Mouse (Mus musculus): ENCODE measurements around the gene Cryz. TPM values are rescaled to one million over a fixed set of nuclear protein-coding genes. Genes with fewer than 3 reads are reported as not detected.
A peak's percentile ranks its signal among the peaks of the same experiment; 100 is the strongest.

The Cryz gene
- 18.6 and 21.2 TPM in 2 replicates for polyA plus RNA-seq (2014; fragmentation: Nextera tagmentation; extraction: Ambion mirVana)

GRCm38 (mm10) chr3:154596488-154596933 lies at the start of gene Cryz:
Cryz (plus strand) TSS chr3:154596711.
- Histone ChIP-seq H3K4me3 (ENCODE audit: low read depth, low read length) (peak within 1 kb of the TSS; percentile 92), H3K27ac (ENCODE audit: low read depth, low read length) (peak within 1 kb of the TSS; percentile 80), H3K27me3 (ENCODE audit: control insufficient read depth, insufficient read depth, low read length) (no peaks in the 10 kb centered on the region), H3K9ac (ENCODE audit: low read length) (peak within 1 kb of the TSS; percentile 94), H3K4me1 (ENCODE audit: control insufficient read depth, insufficient read depth, low read length) (peaks cover 2% of the 10 kb centered on the region; the same call in 1 of the 2 replicates), H3K36me3 (ENCODE audit: control insufficient read depth, insufficient read depth, low read length) (peaks cover 4% of the 10 kb centered on the region; the same call in 1 of the 2 replicates), H3K4me2 (peak within 1 kb of the TSS; percentile 67), H3K9me3 (ENCODE audit: control insufficient read depth, low read length) (no peaks in the 10 kb centered on the region)
- 0% methylated on average over 25 of the region's 25 CpGs for WGBS
- ATAC-seq (ENCODE audit: low FRiP score) (peak; percentile 91), DNase-seq (ENCODE audit: low spot score, missing footprints) (peak; percentile 100)

GRCm38 (mm10) chr3:154547549-154548426 lies 48.7 kb upstream of the Cryz start:
- Histone ChIP-seq H3K4me1 (ENCODE audit: control insufficient read depth, insufficient read depth, low read length) (peaks cover 18% of the 10 kb centered on the region), H3K27me3 (ENCODE audit: control insufficient read depth, insufficient read depth, low read length) (peaks cover 3% of the 10 kb centered on the region; the same call in 1 of the 2 replicates)

GRCm38 (mm10) chr3:154548868-154549301 lies 47.6 kb upstream of the Cryz start:
- H3K36me3 ChIP-seq (ENCODE audit: control insufficient read depth, insufficient read depth, low read length): no peaks in the 10 kb centered on the region
- H3K4me1 ChIP-seq (ENCODE audit: control insufficient read depth, insufficient read depth, low read length): peaks cover 18% of the 10 kb centered on the region
- ATAC-seq (ENCODE audit: low FRiP score) (no peak), DNase-seq (ENCODE audit: low spot score, missing footprints) (peak; percentile 81)
- H3K9me3 ChIP-seq (ENCODE audit: control insufficient read depth, low read length): no peaks in the 10 kb centered on the region
- H3K4me3 ChIP-seq (ENCODE audit: low read depth, low read length): no peak overlapping the region
- H3K27ac ChIP-seq (ENCODE audit: low read depth, low read length): no peak overlapping the region
- no peak overlapping the region for H3K4me2 ChIP-seq
- peaks cover 3% of the 10 kb centered on the region; the same call in 1 of the 2 replicates for H3K27me3 ChIP-seq (ENCODE audit: control insufficient read depth, insufficient read depth, low read length)
- WGBS: 28% methylated on average over 8 of the region's 8 CpGs
- no peak overlapping the region for H3K9ac ChIP-seq (ENCODE audit: low read length)

More at GRCm38 (mm10) chr3:154547549-154548426, 48.7 kb upstream of the Cryz start:
- Histone ChIP-seq H3K9ac (ENCODE audit: low read length) (no peak overlapping the region), H3K36me3 (ENCODE audit: control insufficient read depth, insufficient read depth, low read length) (no peaks in the 10 kb centered on the region), H3K9me3 (ENCODE audit: control insufficient read depth, low read length) (no peaks in the 10 kb centered on the region), H3K4me3 (ENCODE audit: low read depth, low read length) (no peak overlapping the region; the same call in 1 of the 2 replicates), H3K4me2 (peak overlapping the region; percentile 16; the same call in 1 of the 2 replicates), H3K27ac (ENCODE audit: low read depth, low read length) (no peak overlapping the region)
- 5% methylated on average over 20 of the region's 20 CpGs for WGBS
- peak; percentile 41 for ATAC-seq (ENCODE audit: low FRiP score)
- DNase-seq (ENCODE audit: low spot score, missing footprints): peak; percentile 88

DNA sequence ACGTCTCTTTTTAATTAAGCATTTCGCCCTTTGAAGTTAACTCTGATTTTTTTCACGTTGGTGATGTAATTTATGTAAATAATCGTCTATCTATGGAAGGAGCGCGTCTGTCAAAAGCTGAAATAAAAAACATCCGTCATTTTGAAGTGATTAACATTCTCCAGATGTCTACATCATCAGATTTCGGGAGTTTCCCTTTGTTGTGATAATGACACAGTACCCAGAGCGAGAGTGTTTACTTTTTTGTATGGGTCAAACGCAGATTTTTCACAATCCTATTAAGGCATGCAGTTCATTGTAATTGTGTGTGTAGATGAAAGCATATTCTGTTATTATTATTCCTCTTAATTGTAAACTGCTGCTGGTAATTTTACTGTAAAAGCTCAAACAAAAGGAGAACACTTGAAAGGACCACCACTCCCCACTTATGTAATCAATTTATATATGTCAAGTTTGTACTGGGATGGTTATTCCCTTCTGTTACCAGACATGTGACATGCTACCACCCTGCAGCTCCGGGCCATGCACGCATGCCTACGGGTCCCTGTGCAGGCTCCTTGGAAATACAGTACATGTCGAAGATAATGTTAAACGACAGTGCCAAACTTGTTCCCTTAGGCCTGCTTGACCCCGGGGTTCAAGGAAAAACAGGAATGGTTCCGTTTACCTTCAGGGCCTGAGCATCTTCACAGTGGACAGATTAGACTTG lies 46.0 kb upstream of the Cryz start:
- DNase-seq (ENCODE audit: low spot score, missing footprints): peak; percentile 89
- peak; percentile 77 for ATAC-seq (ENCODE audit: low FRiP score)
- Histone ChIP-seq H3K9me3 (ENCODE audit: control insufficient read depth, low read length) (no peaks in the 10 kb centered on the region), H3K4me1 (ENCODE audit: control insufficient read depth, insufficient read depth, low read length) (peaks cover 18% of the 10 kb centered on the region), H3K36me3 (ENCODE audit: control insufficient read depth, insufficient read depth, low read length) (no peaks in the 10 kb centered on the region), H3K9ac (ENCODE audit: low read length) (no peak overlapping the region), H3K27me3 (ENCODE audit: control insufficient read depth, insufficient read depth, low read length) (peaks cover 3% of the 10 kb centered on the region; the same call in 1 of the 2 replicates), H3K4me3 (ENCODE audit: low read depth, low read length) (no peak overlapping the region), H3K27ac (ENCODE audit: low read depth, low read length) (no peak overlapping the region), H3K4me2 (no peak overlapping the region)
- 35% methylated on average over 17 of the region's 17 CpGs for WGBS

GRCm38 (mm10) chr3:154551035-154551411 lies 45.5 kb upstream of the Cryz start:
- H3K9me3 ChIP-seq (ENCODE audit: control insufficient read depth, low read length): no peaks in the 10 kb centered on the region
- H3K27me3 ChIP-seq (ENCODE audit: control insufficient read depth, insufficient read depth, low read length): peaks cover 3% of the 10 kb centered on the region; the same call in 1 of the 2 replicates
- DNase-seq (ENCODE audit: low spot score, missing footprints) (peak; percentile 81), ATAC-seq (ENCODE audit: low FRiP score) (peak; percentile 73)
- H3K4me3 ChIP-seq (ENCODE audit: low read depth, low read length): no peak overlapping the region
- no peak overlapping the region for H3K9ac ChIP-seq (ENCODE audit: low read length)
- no peak overlapping the region for H3K27ac ChIP-seq (ENCODE audit: low read depth, low read length)
- H3K36me3 ChIP-seq (ENCODE audit: control insufficient read depth, insufficient read depth, low read length): no peaks in the 10 kb centered on the region
- peaks cover 18% of the 10 kb centered on the region for H3K4me1 ChIP-seq (ENCODE audit: control insufficient read depth, insufficient read depth, low read length)
- H3K4me2 ChIP-seq: no peak overlapping the region
- 37% methylated on average over 5 of the region's 5 CpGs for WGBS

GRCm38 (mm10) chr3:154562192-154562591 lies 34.3 kb upstream of the Cryz start:
- no peak overlapping the region for H3K4me3 ChIP-seq (ENCODE audit: low read depth, low read length)
- H3K4me2 ChIP-seq: no peak overlapping the region
- 94% methylated on average over 3 of the region's 3 CpGs for WGBS
- H3K27me3 ChIP-seq (ENCODE audit: control insufficient read depth, insufficient read depth, low read length): no peaks in the 10 kb centered on the region
- H3K9me3 ChIP-seq (ENCODE audit: control insufficient read depth, low read length): no peaks in the 10 kb centered on the region
- H3K4me1 ChIP-seq (ENCODE audit: control insufficient read depth, insufficient read depth, low read length): no peaks in the 10 kb centered on the region
- no peak overlapping the region for H3K9ac ChIP-seq (ENCODE audit: low read length)
- DNase-seq (ENCODE audit: low spot score, missing footprints) (peak; percentile 41), ATAC-seq (ENCODE audit: low FRiP score) (no peak)
- H3K27ac ChIP-seq (ENCODE audit: low read depth, low read length): no peak overlapping the region
- no peaks in the 10 kb centered on the region for H3K36me3 ChIP-seq (ENCODE audit: control insufficient read depth, insufficient read depth, low read length)

DNA sequence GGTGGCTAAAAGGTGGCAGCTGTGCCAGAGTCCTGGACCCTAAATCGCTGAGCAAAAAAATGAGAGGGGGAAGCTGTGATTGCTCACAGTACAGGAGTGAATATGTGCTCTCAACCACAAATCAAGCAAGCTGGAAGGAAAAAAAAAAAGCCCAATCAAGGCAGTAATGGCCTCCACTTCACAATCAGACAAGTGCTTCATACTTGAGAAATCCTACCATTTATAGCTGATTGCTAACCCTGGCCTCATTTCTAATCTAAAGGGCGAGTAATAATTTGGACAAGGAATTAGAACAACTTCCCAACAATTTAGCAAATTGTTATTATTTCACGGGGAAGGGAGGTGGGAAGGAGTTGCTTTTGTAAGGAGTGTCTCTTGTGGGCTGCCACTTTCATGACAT lies 31.1 kb upstream of the Cryz start:
- Histone ChIP-seq H3K27ac (ENCODE audit: low read depth, low read length) (no peak overlapping the region), H3K4me3 (ENCODE audit: low read depth, low read length) (no peak overlapping the region), H3K9me3 (ENCODE audit: control insufficient read depth, low read length) (no peaks in the 10 kb centered on the region), H3K36me3 (ENCODE audit: control insufficient read depth, insufficient read depth, low read length) (no peaks in the 10 kb centered on the region), H3K9ac (ENCODE audit: low read length) (no peak overlapping the region), H3K4me2 (no peak overlapping the region), H3K4me1 (ENCODE audit: control insufficient read depth, insufficient read depth, low read length) (no peaks in the 10 kb centered on the region), H3K27me3 (ENCODE audit: control insufficient read depth, insufficient read depth, low read length) (no peaks in the 10 kb centered on the region)
- ATAC-seq (ENCODE audit: low FRiP score) (no peak), DNase-seq (ENCODE audit: low spot score, missing footprints) (peak; percentile 69)
- 79% methylated on average over 3 of the region's 3 CpGs for WGBS

- Histone ChIP-seq H3K4me2 (peak overlapping the region; percentile 8; the same call in 1 of the 2 replicates), H3K4me3 (ENCODE audit: low read depth, low read length) (no peak overlapping the region), H3K9me3 (ENCODE audit: control insufficient read depth, low read length) (no peaks in the 10 kb centered on the region), H3K27me3 (ENCODE audit: control insufficient read depth, insufficient read depth, low read length) (peaks cover 3% of the 10 kb centered on the region; the same call in 1 of the 2 replicates), H3K27ac (ENCODE audit: low read depth, low read length) (no peak overlapping the region), H3K9ac (ENCODE audit: low read length) (no peak overlapping the region), H3K36me3 (ENCODE audit: control insufficient read depth, insufficient read depth, low read length) (no peaks in the 10 kb centered on the region), H3K4me1 (ENCODE audit: control insufficient read depth, insufficient read depth, low read length) (peaks cover 6% of the 10 kb centered on the region; the same call in 1 of the 2 replicates)
- ATAC-seq (ENCODE audit: low FRiP score) (no peak), DNase-seq (ENCODE audit: low spot score, missing footprints) (peak; percentile 87)
- WGBS: 38% methylated on average over 14 of the region's 14 CpGs
Measured at GRCm38 (mm10) chr3:154570029-154570575, 26.4 kb upstream of the Cryz start.
